Mouse (Mus musculus) hindbrain, embryonic 10.5 days (tissue): ENCODE data around the gene Pip5k1a. TPM values are rescaled to one million over a fixed set of nuclear protein-coding genes. Genes with fewer than 3 reads are reported as not detected.
"Not testable (repeated sequence)": the region's sequence is repeated elsewhere in the genome, so short reads cannot be mapped to it uniquely, and the experiment has no call there.

Experiments
- DNase-seq: peaks from one replicate; pipeline ENCODE4 v3.0.0-alpha.2; 2017; ENCODE audit warnings: low spot score
- H3K27ac ChIP-seq: fragments of 300-500 bp; sonication (generic); 2 replicates; pipeline ENCODE4 v1.5.1; 2016; ENCODE audit warnings: mild to moderate bottlenecking, moderate library complexity
- H3K27me3 ChIP-seq: fragments of 300-500 bp; sonication (generic); 2 replicates; pipeline ENCODE4 v1.6.1; 2016; ENCODE audit warnings: mild to moderate bottlenecking; ENCODE audit not compliant: poor library complexity, insufficient read depth, severe bottlenecking
- H3K36me3 ChIP-seq: fragments of 300-500 bp; sonication (generic); 2 replicates; pipeline ENCODE4 v1.6.1; 2016; ENCODE audit warnings: mild to moderate bottlenecking, moderate library complexity
- H3K4me1 ChIP-seq: fragments of 300-500 bp; sonication (generic); replicated peaks from 2 replicates; pipeline ENCODE4 v1.6.1; 2016; ENCODE audit warnings: mild to moderate bottlenecking
- H3K4me3 ChIP-seq: fragments of 300-500 bp; sonication (generic); 2 replicates; pipeline ENCODE4 v1.5.1; 2016; ENCODE audit warnings: mild to moderate bottlenecking, moderate library complexity
- H3K9me3 ChIP-seq: fragments of 300-500 bp; sonication (generic); 2 replicates; pipeline ENCODE4 v1.6.1; 2016; ENCODE audit warnings: mild to moderate bottlenecking, moderate library complexity
- WGBS: fragments of 180-500 bp; shearing (Covaris S2); methylation state at CpG from one replicate; pipeline ENCODE4 v1.1.7; 2016; 5-methylcytosine and 5-hydroxymethylcytosine counted together
- polyA plus RNA-seq: library from polyadenylated mRNA; unstranded; fragments of >200 nt; fragmentation: Nextera tagmentation; extraction: Ambion mirVana; gene quantifications from 2 replicates; pipeline ENCODE4 v1.2.1, GENCODE M21; 2016

Pip5k1a gene
- polyA plus RNA-seq, 1 experiment from 2014 or later = 19.0 TPM

GRCm38 (mm10) chr3:95107308-95107707 lies 578 bp upstream of the Pip5k1a start:
- H3K36me3 ChIP-seq = peaks cover 13% of the 10 kb centered on the region
- peak overlapping the region; percentile 95 for H3K4me3 ChIP-seq
- not testable (repeated sequence) for H3K27me3 ChIP-seq, DNase-seq, H3K9me3 ChIP-seq
- peaks cover 20% of the 10 kb centered on the region for H3K4me1 ChIP-seq
- H3K27ac ChIP-seq = peak overlapping the region; percentile 95; the same call in 1 of the 2 replicates

- no peaks in the 10 kb centered on the region for H3K9me3 ChIP-seq
- DNase-seq = no peak
- H3K27ac ChIP-seq = peak overlapping the region; percentile 95
- H3K27me3 ChIP-seq = no peaks in the 10 kb centered on the region
- peaks cover 28% of the 10 kb centered on the region for H3K36me3 ChIP-seq
- 1% methylated on average over 16 of the region's 16 CpGs for WGBS
- H3K4me1 ChIP-seq = peaks cover 17% of the 10 kb centered on the region
- H3K4me3 ChIP-seq = peak overlapping the region; percentile 95
These were observed 968 bp downstream of the Pip5k1a start for GRCm38 (mm10) chr3:95105586-95106337.

GRCm38 (mm10) chr3:95105121-95105520 lies 1.6 kb downstream of the Pip5k1a start:
- Histone ChIP-seq H3K27me3 (no peaks in the 10 kb centered on the region), H3K36me3 (peaks cover 30% of the 10 kb centered on the region), H3K9me3 (no peaks in the 10 kb centered on the region), H3K4me1 (peaks cover 17% of the 10 kb centered on the region), H3K27ac (no peak overlapping the region), H3K4me3 (peak overlapping the region; percentile 95)
- WGBS = 68% methylated on average over 4 of the region's 4 CpGs
- no peak for DNase-seq

GRCm38 (mm10) chr3:95100854-95101253 lies 5.9 kb downstream of the Pip5k1a start:
- DNase-seq = no peak
- Histone ChIP-seq H3K9me3 (no peaks in the 10 kb centered on the region), H3K27ac (no peak overlapping the region), H3K4me1 (peaks cover 15% of the 10 kb centered on the region), H3K36me3 (peaks cover 52% of the 10 kb centered on the region), H3K27me3 (no peaks in the 10 kb centered on the region), H3K4me3 (no peak overlapping the region)
- WGBS = 71% methylated on average over 2 of the region's 2 CpGs

- no peak overlapping the region for H3K27ac ChIP-seq
- no peaks in the 10 kb centered on the region for H3K9me3 ChIP-seq
- H3K36me3 ChIP-seq = peaks cover 22% of the 10 kb centered on the region; the same call in 1 of the 2 replicates
- no peak for DNase-seq
- no peaks in the 10 kb centered on the region for H3K27me3 ChIP-seq
- no peak overlapping the region for H3K4me3 ChIP-seq
- 100% methylated on average over 1 of the region's 1 CpGs for WGBS
- no peaks in the 10 kb centered on the region for H3K4me1 ChIP-seq
These were observed 18.7 kb downstream of the Pip5k1a start for GRCm38 (mm10) chr3:95088071-95088470.

GRCm38 (mm10) chr3:95071606-95072005 lies 35.1 kb downstream of the Pip5k1a start:
- 93% methylated on average over 2 of the region's 2 CpGs for WGBS

GRCm38 (mm10) chr3:95066570-95066969 lies 40.2 kb downstream of the Pip5k1a start:
- Histone ChIP-seq H3K36me3 (peaks cover 99% of the 10 kb centered on the region), H3K27me3 (no peaks in the 10 kb centered on the region), H3K27ac (no peak overlapping the region), H3K9me3 (no peaks in the 10 kb centered on the region), H3K4me3 (no peak overlapping the region), H3K4me1 (no peaks in the 10 kb centered on the region)
- no peak for DNase-seq
- 94% methylated on average over 11 of the region's 11 CpGs for WGBS

More at GRCm38 (mm10) chr3:95071606-95072005, 35.1 kb downstream of the Pip5k1a start:
- Histone ChIP-seq H3K4me3 (no peak overlapping the region), H3K27ac (no peak overlapping the region), H3K9me3 (no peaks in the 10 kb centered on the region), H3K36me3 (peaks cover 97% of the 10 kb centered on the region), H3K4me1 (no peaks in the 10 kb centered on the region), H3K27me3 (no peaks in the 10 kb centered on the region)
- no peak for DNase-seq

GRCm38 (mm10) chr3:95066095-95066494 lies 40.6 kb downstream of the Pip5k1a start:
- Histone ChIP-seq H3K27ac (no peak overlapping the region), H3K27me3 (no peaks in the 10 kb centered on the region), H3K36me3 (peaks cover 99% of the 10 kb centered on the region), H3K4me1 (no peaks in the 10 kb centered on the region), H3K4me3 (no peak overlapping the region), H3K9me3 (no peaks in the 10 kb centered on the region)
- no peak for DNase-seq
- 93% methylated on average over 6 of the region's 6 CpGs for WGBS

GRCm38 (mm10) chr3:95065553-95065952 lies 41.2 kb downstream of the Pip5k1a start:
- H3K4me3 ChIP-seq = no peak overlapping the region
- no peaks in the 10 kb centered on the region for H3K4me1 ChIP-seq
- peaks cover 99% of the 10 kb centered on the region for H3K36me3 ChIP-seq
- H3K27me3 ChIP-seq = no peaks in the 10 kb centered on the region
- no peak overlapping the region for H3K27ac ChIP-seq
- no peaks in the 10 kb centered on the region for H3K9me3 ChIP-seq
- DNase-seq = no peak
- WGBS = 90% methylated on average over 1 of the region's 1 CpGs

GRCm38 (mm10) chr3:95063741-95064140 lies 43.0 kb downstream of the Pip5k1a start:
- Histone ChIP-seq H3K9me3 (no peaks in the 10 kb centered on the region), H3K27me3 (no peaks in the 10 kb centered on the region), H3K36me3 (peaks cover 99% of the 10 kb centered on the region), H3K4me1 (no peaks in the 10 kb centered on the region), H3K27ac (no peak overlapping the region), H3K4me3 (no peak overlapping the region)
- no peak for DNase-seq
- 96% methylated on average over 4 of the region's 4 CpGs for WGBS

GRCm38 (mm10) chr3:95058078-95058477 lies 48.7 kb downstream of the Pip5k1a start:
- Histone ChIP-seq H3K36me3 (peaks cover 65% of the 10 kb centered on the region), H3K27ac (no peak overlapping the region), H3K9me3 (no peaks in the 10 kb centered on the region), H3K4me1 (no peaks in the 10 kb centered on the region), H3K4me3 (no peak overlapping the region), H3K27me3 (no peaks in the 10 kb centered on the region)
- WGBS = 83% methylated on average over 8 of the region's 8 CpGs
- no peak for DNase-seq

GRCm38 (mm10) chr3:95056275-95056674 lies 50.5 kb downstream of the Pip5k1a start:
- DNase-seq = no peak
- no peaks in the 10 kb centered on the region for H3K27me3 ChIP-seq
- no peak overlapping the region for H3K27ac ChIP-seq
- H3K9me3 ChIP-seq = no peaks in the 10 kb centered on the region
- no peak overlapping the region for H3K4me3 ChIP-seq
- H3K4me1 ChIP-seq = no peaks in the 10 kb centered on the region
- H3K36me3 ChIP-seq = peaks cover 47% of the 10 kb centered on the region
- WGBS = 95% methylated on average over 7 of the region's 7 CpGs

- DNase-seq = no peak
- H3K4me1 ChIP-seq = no peaks in the 10 kb centered on the region
- no peak overlapping the region for H3K4me3 ChIP-seq
- no peaks in the 10 kb centered on the region for H3K9me3 ChIP-seq
- peaks cover 31% of the 10 kb centered on the region for H3K36me3 ChIP-seq
- 62% methylated on average over 10 of the region's 10 CpGs for WGBS
- no peak overlapping the region for H3K27ac ChIP-seq
- no peaks in the 10 kb centered on the region for H3K27me3 ChIP-seq
These were observed 52.1 kb downstream of the Pip5k1a start for GRCm38 (mm10) chr3:95054481-95055260.
